Mouse (Mus musculus) cerebellum, adult 2 months (tissue): Measurements from ENCODE around the gene Rbfox1.

ENCODE experiments used
- CTCF ChIP-seq: fragments of 200-500 bp; IDR thresholded peaks from 2 replicates; pipeline ENCODE4 v1.5.1; 2011; ENCODE audit warnings: low read depth, mild to moderate bottlenecking, control low read depth, low read length, moderate library complexity, borderline replicate concordance; ENCODE audit not compliant: insufficient read depth
- POLR2A ChIP-seq: fragments of 200-500 bp; IDR thresholded peaks from 2 replicates; pipeline ENCODE4 v1.6.1; 2011; ENCODE audit warnings: low read length, control low read depth, borderline replicate concordance; ENCODE audit not compliant: insufficient read depth

GRCm38 (mm10) chr16:6833486-6833885, 948.3 kb downstream of the Rbfox1 start:
- TF ChIP-seq CTCF (no peak), POLR2A (no peak)
